Mouse (Mus musculus): ENCODE data around the gene Cyp17a1. TPM values are rescaled to one million over a fixed set of nuclear protein-coding genes. Genes with fewer than 3 reads are reported as not detected.

Gene Cyp17a1
- polyA plus RNA-seq (2015; fragmentation: Nextera tagmentation; extraction: Ambion mirVana), result not detected in 2 replicates

DNA sequence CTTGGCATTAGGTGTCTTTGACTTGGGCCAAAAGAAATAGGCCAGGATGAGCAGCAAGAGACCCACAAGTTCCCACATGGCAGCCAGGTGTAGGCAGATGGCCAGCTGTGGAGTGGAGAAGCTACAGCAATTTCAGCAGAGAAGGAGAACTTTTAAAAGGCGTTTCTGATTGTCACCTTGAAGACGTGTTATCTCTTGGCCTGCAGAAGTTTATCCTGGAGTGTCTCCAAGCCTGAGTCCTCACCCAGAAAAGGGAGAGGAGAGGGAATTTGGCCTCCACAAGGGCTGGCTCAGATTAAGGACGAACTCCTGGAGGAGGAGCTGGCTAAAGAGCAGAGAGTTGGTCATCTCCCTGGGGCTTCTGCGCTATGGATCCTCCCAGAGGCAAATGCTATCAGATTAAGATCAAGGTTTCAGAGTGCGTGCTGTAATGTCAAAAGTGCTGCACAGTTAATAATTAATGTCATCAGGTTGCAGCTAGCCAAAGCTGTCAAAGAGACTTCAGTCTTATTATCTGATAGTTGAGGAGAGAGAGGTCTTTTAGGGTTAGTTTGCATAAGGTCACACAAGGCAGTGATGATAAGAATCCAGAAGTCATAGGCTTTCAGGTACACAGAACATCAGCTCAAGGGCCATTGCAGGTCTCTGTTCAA is at the start of gene Cyp17a1:
Gene Cyp17a1, minus strand, starts transcription at position 407 of the 653 bp plus-strand sequence.

DNA sequence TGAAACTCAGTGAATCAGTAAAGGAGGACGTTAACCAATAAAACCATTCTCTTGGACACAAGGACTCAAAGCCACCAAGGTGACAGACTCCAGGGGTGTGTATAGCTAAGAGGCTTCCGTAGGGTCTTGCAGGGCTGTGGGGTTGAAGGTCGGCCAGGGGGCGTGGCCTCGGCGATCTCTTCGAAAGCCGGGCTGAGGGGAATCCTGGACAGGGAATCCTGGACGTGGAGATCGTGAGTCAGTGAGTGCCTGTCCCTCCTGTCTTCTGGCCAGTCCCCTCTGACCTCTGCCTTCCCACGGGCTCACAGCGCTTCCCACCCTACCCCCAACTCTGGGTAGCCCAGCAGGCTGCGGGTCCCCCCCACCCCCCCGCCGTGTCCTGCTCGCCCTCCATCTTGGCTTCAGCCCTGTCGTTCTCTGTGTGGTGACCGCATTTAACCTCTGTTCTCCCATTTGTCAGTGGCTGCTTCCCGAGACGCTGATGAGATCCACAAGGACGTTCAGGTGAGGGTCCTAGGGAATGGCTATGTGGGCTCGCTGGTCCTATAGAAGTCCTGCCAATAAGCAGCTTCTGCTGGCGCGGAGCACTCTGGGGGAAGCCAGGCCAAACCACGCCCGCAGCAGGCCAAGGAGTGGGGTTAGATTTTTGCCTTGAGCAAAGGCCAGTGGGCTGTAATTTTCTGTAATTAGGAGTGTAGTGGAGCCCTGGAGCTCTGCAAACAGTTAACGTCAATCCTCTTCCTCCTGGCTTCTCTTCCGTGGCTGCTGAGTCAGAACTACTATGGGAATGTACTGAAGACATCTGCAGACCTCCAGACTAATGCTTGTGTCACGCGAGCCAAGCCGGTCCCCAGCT is 34.6 kb upstream of the Cyp17a1 start, which contains the start of gene As3mt:
Gene As3mt, plus strand, starts transcription at position 163 of the 856 bp plus-strand sequence.

DNA sequence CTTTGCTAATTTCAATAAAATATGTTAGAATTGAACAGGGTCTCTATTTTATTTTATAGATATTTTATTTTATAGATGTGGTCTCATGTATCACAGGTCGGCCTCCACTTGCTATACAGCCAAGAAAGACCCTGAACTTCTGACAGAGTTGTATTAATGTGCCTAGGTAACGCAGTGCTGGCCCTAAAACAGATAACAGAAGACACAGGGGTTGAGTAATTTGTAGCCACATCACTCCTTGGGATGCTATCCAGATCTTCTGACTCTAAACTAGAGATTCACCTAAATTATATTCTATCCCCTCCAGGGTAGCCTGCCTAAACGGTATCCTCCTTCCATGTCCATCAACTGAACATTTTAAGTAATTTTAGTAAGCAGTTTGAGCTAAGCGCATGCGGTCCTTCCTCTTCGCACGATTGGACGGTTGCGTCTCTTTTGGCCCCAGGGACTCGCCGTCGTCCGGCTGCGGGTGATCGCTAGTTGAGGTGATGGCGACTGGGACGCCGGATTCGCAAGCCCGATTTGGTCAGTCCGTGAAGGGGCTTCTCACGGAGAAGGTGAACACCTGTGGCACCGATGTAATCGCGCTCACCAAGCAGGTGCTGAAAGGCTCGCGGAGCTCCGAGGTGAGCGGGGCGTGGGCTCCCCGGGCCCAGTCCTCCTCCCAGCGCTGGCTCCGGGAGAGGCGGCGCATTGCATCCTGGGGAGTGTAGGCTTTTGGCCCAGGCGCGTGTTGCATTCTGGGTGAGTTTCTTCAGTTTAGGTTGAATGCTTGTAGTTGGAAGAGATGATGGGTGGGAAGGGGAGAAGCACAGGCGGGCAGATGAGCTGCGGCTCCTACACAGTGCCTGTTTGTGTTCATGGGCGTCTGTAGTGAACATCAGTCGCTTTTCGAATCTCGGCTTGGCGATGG is 16.7 kb upstream of the Cyp17a1 start, which contains the start of gene Borcs7:
Gene Borcs7, plus strand, starts transcription at position 447 of the 913 bp plus-strand sequence.

Other genes with a start within 250 kb of the Cyp17a1 start
- gene Trim8, start 171.5 kb downstream of the Cyp17a1 start, polyA plus RNA-seq (2015; fragmentation: Nextera tagmentation; extraction: Ambion mirVana), result 29.8 and 33.8 TPM in 2 replicates
- gene Arl3, start 100.0 kb downstream of the Cyp17a1 start, polyA plus RNA-seq (2015; fragmentation: Nextera tagmentation; extraction: Ambion mirVana), result 208 and 221 TPM in 2 replicates
- gene Sfxn2, start 99.8 kb downstream of the Cyp17a1 start, polyA plus RNA-seq (2015; fragmentation: Nextera tagmentation; extraction: Ambion mirVana), result 9.7 and 13.3 TPM in 2 replicates
- gene Wbp1l, start 74.1 kb downstream of the Cyp17a1 start, polyA plus RNA-seq (2015; fragmentation: Nextera tagmentation; extraction: Ambion mirVana), result 25.7 and 26.5 TPM in 2 replicates
- gene Borcs7, start 16.7 kb upstream of the Cyp17a1 start, polyA plus RNA-seq (2015; fragmentation: Nextera tagmentation; extraction: Ambion mirVana), result 40.4 and 42.0 TPM in 2 replicates
- 36.6 and 40.0 TPM in 2 replicates for gene As3mt, start 34.3 kb upstream of the Cyp17a1 start, polyA plus RNA-seq (2015; fragmentation: Nextera tagmentation; extraction: Ambion mirVana)
- 11.9 and 13.2 TPM in 2 replicates for gene Cnnm2, start 88.4 kb upstream of the Cyp17a1 start, polyA plus RNA-seq (2015; fragmentation: Nextera tagmentation; extraction: Ambion mirVana)